Mouse (Mus musculus): Measurements from ENCODE around the gene Plvap. TPM values are rescaled to one million over a fixed set of nuclear protein-coding genes. Genes with fewer than 3 reads are reported as not detected.

The Plvap gene
- polyA plus RNA-seq, 1 experiment: 0.18 TPM

- Histone ChIP-seq H3K4me1 (ENCODE audit: control insufficient read depth) (peaks cover 64% of the 10 kb centered on the region), H3K27me3 (ENCODE audit: control insufficient read depth) (peaks cover 5% of the 10 kb centered on the region), H3K36me3 (ENCODE audit: control insufficient read depth) (peaks cover 56% of the 10 kb centered on the region), H3K9me3 (ENCODE audit: control insufficient read depth, low read length) (no peaks in the 10 kb centered on the region), H3K4me3 (replicated peaks) (no peak overlapping the region)
- no peak for TF ChIP-seq GATA1 (IDR thresholded peaks at IDR 0.05; ENCODE audit: low read length)
- TF ChIP-seq TAL1 (IDR thresholded peaks at IDR 0.05; ENCODE audit: low read length): no peak
Observed at GRCm38 (mm10) chr8:71472601-71473386, 38.8 kb downstream of the Plvap start.

- Histone ChIP-seq H3K9me3 (ENCODE audit: control insufficient read depth, low read length) (no peaks in the 10 kb centered on the region), H3K36me3 (ENCODE audit: control insufficient read depth) (peaks cover 62% of the 10 kb centered on the region), H3K27me3 (ENCODE audit: control insufficient read depth) (no peaks in the 10 kb centered on the region), H3K4me3 (replicated peaks) (no peak overlapping the region), H3K4me1 (ENCODE audit: control insufficient read depth) (peaks cover 56% of the 10 kb centered on the region)
- TF ChIP-seq GATA1 (IDR thresholded peaks at IDR 0.05; ENCODE audit: low read length) (no peak), TAL1 (IDR thresholded peaks at IDR 0.05; ENCODE audit: low read length) (no peak)
Observed at GRCm38 (mm10) chr8:71471861-71472260, 39.7 kb downstream of the Plvap start.

GRCm38 (mm10) chr8:71470913-71471255 is 40.7 kb downstream of the Plvap start:
- peak overlapping the region; percentile 93 for H3K4me3 ChIP-seq (replicated peaks)

GRCm38 (mm10) chr8:71470146-71470912 is 41.2 kb downstream of the Plvap start:
- Histone ChIP-seq H3K36me3 (ENCODE audit: control insufficient read depth) (peaks cover 69% of the 10 kb centered on the region), H3K27me3 (ENCODE audit: control insufficient read depth) (no peaks in the 10 kb centered on the region), H3K4me3 (replicated peaks) (peak overlapping the region; percentile 93), H3K4me1 (ENCODE audit: control insufficient read depth) (peaks cover 50% of the 10 kb centered on the region), H3K9me3 (ENCODE audit: control insufficient read depth, low read length) (no peaks in the 10 kb centered on the region)
- TF ChIP-seq TAL1 (IDR thresholded peaks at IDR 0.05; ENCODE audit: low read length): no peak
- TF ChIP-seq GATA1 (IDR thresholded peaks at IDR 0.05; ENCODE audit: low read length): no peak

More at GRCm38 (mm10) chr8:71470913-71471255, 40.7 kb downstream of the Plvap start:
- Histone ChIP-seq H3K9me3 (ENCODE audit: control insufficient read depth, low read length) (no peaks in the 10 kb centered on the region), H3K36me3 (ENCODE audit: control insufficient read depth) (peaks cover 71% of the 10 kb centered on the region), H3K27me3 (ENCODE audit: control insufficient read depth) (no peaks in the 10 kb centered on the region), H3K4me1 (ENCODE audit: control insufficient read depth) (peaks cover 50% of the 10 kb centered on the region)
- TF ChIP-seq TAL1 (IDR thresholded peaks at IDR 0.05; ENCODE audit: low read length): no peak

- Histone ChIP-seq H3K36me3 (ENCODE audit: control insufficient read depth) (peaks cover 60% of the 10 kb centered on the region), H3K27me3 (ENCODE audit: control insufficient read depth) (no peaks in the 10 kb centered on the region), H3K4me1 (ENCODE audit: control insufficient read depth) (peaks cover 51% of the 10 kb centered on the region), H3K9me3 (ENCODE audit: control insufficient read depth, low read length) (no peaks in the 10 kb centered on the region), H3K4me3 (replicated peaks) (peak overlapping the region; percentile 93)
- TF ChIP-seq TAL1 (IDR thresholded peaks at IDR 0.05; ENCODE audit: low read length) (no peak), GATA1 (IDR thresholded peaks at IDR 0.05; ENCODE audit: low read length) (no peak)
Observed at GRCm38 (mm10) chr8:71469411-71469810, 42.1 kb downstream of the Plvap start.

- H3K27me3 ChIP-seq (ENCODE audit: control insufficient read depth): no peaks in the 10 kb centered on the region
- H3K36me3 ChIP-seq (ENCODE audit: control insufficient read depth): peaks cover 55% of the 10 kb centered on the region
- H3K4me3 ChIP-seq (replicated peaks): peak within 1 kb of the TSS; percentile 93
- H3K9me3 ChIP-seq (ENCODE audit: control insufficient read depth, low read length): no peaks in the 10 kb centered on the region
- TF ChIP-seq GATA1 (IDR thresholded peaks at IDR 0.05; ENCODE audit: low read length) (no peak), TAL1 (IDR thresholded peaks at IDR 0.05; ENCODE audit: low read length) (no peak)
- peaks cover 56% of the 10 kb centered on the region for H3K4me1 ChIP-seq (ENCODE audit: control insufficient read depth)
Observed at GRCm38 (mm10) chr8:71468916-71469315, 42.6 kb downstream of the Plvap start, which contains the start of gene Dda1. Gene Dda1, plus strand, starts transcription at chr8:71469199.

- H3K4me1 ChIP-seq (ENCODE audit: control insufficient read depth): peaks cover 65% of the 10 kb centered on the region
- H3K36me3 ChIP-seq (ENCODE audit: control insufficient read depth): peaks cover 46% of the 10 kb centered on the region
Observed at GRCm38 (mm10) chr8:71468001-71468400, 43.6 kb downstream of the Plvap start.

GRCm38 (mm10) chr8:71467201-71467600 is 44.4 kb downstream of the Plvap start:
- H3K4me3 ChIP-seq (replicated peaks): no peak overlapping the region
- H3K27me3 ChIP-seq (ENCODE audit: control insufficient read depth): no peaks in the 10 kb centered on the region
- H3K36me3 ChIP-seq (ENCODE audit: control insufficient read depth): peaks cover 38% of the 10 kb centered on the region
- peaks cover 69% of the 10 kb centered on the region for H3K4me1 ChIP-seq (ENCODE audit: control insufficient read depth)
- no peak for TF ChIP-seq TAL1 (IDR thresholded peaks at IDR 0.05; ENCODE audit: low read length)
- no peaks in the 10 kb centered on the region for H3K9me3 ChIP-seq (ENCODE audit: control insufficient read depth, low read length)

More at GRCm38 (mm10) chr8:71468001-71468400, 43.6 kb downstream of the Plvap start:
- Histone ChIP-seq H3K27me3 (ENCODE audit: control insufficient read depth) (no peaks in the 10 kb centered on the region), H3K9me3 (ENCODE audit: control insufficient read depth, low read length) (no peaks in the 10 kb centered on the region), H3K4me3 (replicated peaks) (no peak overlapping the region)
- TF ChIP-seq GATA1 (IDR thresholded peaks at IDR 0.05; ENCODE audit: low read length): no peak
- TF ChIP-seq TAL1 (IDR thresholded peaks at IDR 0.05; ENCODE audit: low read length): no peak

GRCm38 (mm10) chr8:71466198-71466597 is 45.4 kb downstream of the Plvap start:
- peaks cover 73% of the 10 kb centered on the region for H3K4me1 ChIP-seq (ENCODE audit: control insufficient read depth)
- H3K36me3 ChIP-seq (ENCODE audit: control insufficient read depth): peaks cover 34% of the 10 kb centered on the region
- peaks cover 6% of the 10 kb centered on the region for H3K9me3 ChIP-seq (ENCODE audit: control insufficient read depth, low read length)
- H3K4me3 ChIP-seq (replicated peaks): peak overlapping the region; percentile 81
- TF ChIP-seq GATA1 (IDR thresholded peaks at IDR 0.05; ENCODE audit: low read length) (no peak), TAL1 (IDR thresholded peaks at IDR 0.05; ENCODE audit: low read length) (no peak)
- H3K27me3 ChIP-seq (ENCODE audit: control insufficient read depth): no peaks in the 10 kb centered on the region

All from erythroblast, embryonic 14.5 days (primary cell).